Mouse (Mus musculus) lung, embryonic 15.5 days (tissue): ENCODE results near the gene Cela1. TPM values are rescaled to one million over a fixed set of nuclear protein-coding genes. Genes with fewer than 3 reads are reported as not detected.

ENCODE experiments used
- ATAC-seq: fragments of 200-750 bp; cut with Nextera tagmentation; 2 replicates; pipeline ENCODE4 v1.8.0; 2017; ENCODE audit warnings: moderate number of reproducible peaks, borderline replicate concordance; ENCODE audit not compliant: low FRiP score, low TSS enrichment; ENCODE audit errors: extremely low read depth
- H3K27ac ChIP-seq: fragments of 300-500 bp; sonication (generic); 2 replicates; pipeline ENCODE4 v1.5.1; 2015; ENCODE audit warnings: moderate library complexity, mild to moderate bottlenecking, inconsistent platforms
- H3K27me3 ChIP-seq: fragments of 300-500 bp; sonication (generic); 2 replicates; pipeline ENCODE4 v1.6.1; 2015; ENCODE audit warnings: inconsistent platforms
- H3K36me3 ChIP-seq: fragments of 300-500 bp; sonication (generic); 2 replicates; pipeline ENCODE4 v1.6.1; 2015; ENCODE audit warnings: inconsistent platforms
- H3K4me1 ChIP-seq: fragments of 300-500 bp; sonication (generic); 2 replicates; pipeline ENCODE4 v1.6.1; 2015; ENCODE audit warnings: inconsistent platforms
- H3K4me2 ChIP-seq: fragments of 300-500 bp; sonication (generic); 2 replicates; pipeline ENCODE4 v1.6.1; 2015; ENCODE audit warnings: inconsistent platforms, mild to moderate bottlenecking, moderate library complexity
- H3K4me3 ChIP-seq: fragments of 300-500 bp; sonication (generic); 2 replicates; pipeline ENCODE4 v1.5.1; 2015; ENCODE audit warnings: mild to moderate bottlenecking, inconsistent platforms
- H3K9ac ChIP-seq: fragments of 300-500 bp; sonication (generic); 2 replicates; pipeline ENCODE4 v1.6.1; 2015; ENCODE audit warnings: inconsistent platforms
- H3K9me3 ChIP-seq: fragments of 300-500 bp; sonication (generic); 2 replicates; pipeline ENCODE4 v1.6.1; 2016; ENCODE audit warnings: inconsistent platforms
- WGBS: fragments of 180-500 bp; shearing (Covaris S2); methylation state at CpG from one replicate; pipeline ENCODE4 v1.1.7; 2015; 5-methylcytosine and 5-hydroxymethylcytosine counted together
- polyA plus RNA-seq: library from polyadenylated mRNA; unstranded; fragments of >200 nt; fragmentation: Nextera tagmentation; extraction: Ambion mirVana; gene quantifications from 2 replicates; pipeline ENCODE4 v1.2.1, GENCODE M21; 2015

Gene Cela1
- polyA plus RNA-seq, 1 experiment from 2014 or later = 2.9 TPM

DNA sequence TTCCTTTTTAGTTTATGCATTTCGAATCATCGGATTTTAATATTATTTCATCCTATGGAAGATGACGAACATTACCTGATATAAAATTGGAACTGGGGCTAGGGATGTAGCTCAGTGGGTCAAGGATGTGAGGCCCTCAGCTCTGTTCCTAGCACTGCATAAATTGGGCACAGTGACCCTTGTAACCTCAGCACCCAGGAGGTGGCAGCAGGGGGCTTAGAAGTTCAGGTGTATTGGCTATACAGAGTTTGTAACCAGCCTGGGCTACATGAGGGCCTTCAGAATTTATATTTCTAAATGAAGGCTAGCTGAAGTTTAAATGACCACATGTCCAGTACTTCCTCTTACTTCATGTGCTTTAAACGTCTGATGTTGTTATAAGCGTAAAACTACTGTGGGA, 33.7 kb upstream of the Cela1 start:
- WGBS = 81% methylated on average over 5 of the region's 5 CpGs

DNA sequence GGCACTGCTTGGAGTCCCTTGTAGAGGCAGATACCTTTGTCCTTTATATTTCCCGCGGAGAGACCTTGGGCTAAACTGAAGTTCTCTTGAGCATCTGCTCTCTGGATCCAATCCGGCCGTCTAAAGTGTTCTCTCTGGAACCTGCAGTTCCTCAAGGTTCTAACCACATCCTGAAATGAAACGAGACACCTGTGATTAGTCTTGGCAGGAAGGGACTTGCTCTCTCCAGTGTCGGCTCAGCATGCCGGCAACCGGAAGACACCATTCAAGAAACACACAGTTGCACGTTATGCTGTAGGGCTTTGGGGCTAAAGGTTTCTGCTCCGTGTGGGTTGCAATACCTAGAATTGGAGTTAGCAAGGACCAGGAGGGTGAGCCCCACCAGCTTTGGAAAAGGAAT, 32.3 kb upstream of the Cela1 start:
- peaks cover 5% of the 10 kb centered on the region; the same call in 1 of the 2 replicates for H3K27me3 ChIP-seq
- no peak overlapping the region for H3K9ac ChIP-seq
- no peak overlapping the region for H3K4me3 ChIP-seq
- 82% methylated on average over 10 of the region's 10 CpGs for WGBS
- H3K4me1 ChIP-seq = no peaks in the 10 kb centered on the region
- no peaks in the 10 kb centered on the region for H3K9me3 ChIP-seq
- H3K4me2 ChIP-seq = no peak overlapping the region
- no peaks in the 10 kb centered on the region for H3K36me3 ChIP-seq
- H3K27ac ChIP-seq = no peak overlapping the region
- no peak for ATAC-seq

More for the DNA sequence above, 33.7 kb upstream of the Cela1 start:
- no peak overlapping the region for H3K9ac ChIP-seq
- no peak overlapping the region for H3K4me2 ChIP-seq
- ATAC-seq = no peak
- H3K4me3 ChIP-seq = no peak overlapping the region
- H3K27ac ChIP-seq = no peak overlapping the region
- H3K36me3 ChIP-seq = no peaks in the 10 kb centered on the region
- H3K9me3 ChIP-seq = no peaks in the 10 kb centered on the region
- H3K4me1 ChIP-seq = no peaks in the 10 kb centered on the region
- H3K27me3 ChIP-seq = peaks cover 5% of the 10 kb centered on the region; the same call in 1 of the 2 replicates

DNA sequence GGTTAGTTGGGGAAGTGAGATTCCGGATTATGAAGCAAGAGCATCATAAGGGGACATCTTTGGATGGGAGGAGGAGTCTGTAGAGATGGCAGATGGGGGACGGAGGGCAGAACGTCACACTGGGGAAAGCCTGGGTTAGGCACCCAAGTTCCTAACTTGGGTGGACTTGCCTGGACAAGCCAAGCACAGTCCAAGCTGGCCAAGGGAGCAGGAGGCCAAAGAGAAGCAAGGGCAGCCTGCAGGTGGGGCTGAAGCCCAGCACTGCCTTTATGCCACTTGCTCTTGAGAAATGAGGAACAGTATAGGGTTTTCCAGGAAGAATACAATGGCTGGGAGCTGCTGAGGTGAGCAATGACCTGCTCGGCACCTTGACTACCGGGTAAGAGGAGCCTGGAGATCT, 31.5 kb upstream of the Cela1 start:
- Histone ChIP-seq H3K4me2 (no peak overlapping the region), H3K36me3 (no peaks in the 10 kb centered on the region), H3K9me3 (no peaks in the 10 kb centered on the region), H3K27me3 (peaks cover 5% of the 10 kb centered on the region; the same call in 1 of the 2 replicates), H3K27ac (no peak overlapping the region), H3K9ac (no peak overlapping the region), H3K4me1 (no peaks in the 10 kb centered on the region), H3K4me3 (no peak overlapping the region)
- no peak for ATAC-seq
- WGBS = 95% methylated on average over 5 of the region's 5 CpGs

DNA sequence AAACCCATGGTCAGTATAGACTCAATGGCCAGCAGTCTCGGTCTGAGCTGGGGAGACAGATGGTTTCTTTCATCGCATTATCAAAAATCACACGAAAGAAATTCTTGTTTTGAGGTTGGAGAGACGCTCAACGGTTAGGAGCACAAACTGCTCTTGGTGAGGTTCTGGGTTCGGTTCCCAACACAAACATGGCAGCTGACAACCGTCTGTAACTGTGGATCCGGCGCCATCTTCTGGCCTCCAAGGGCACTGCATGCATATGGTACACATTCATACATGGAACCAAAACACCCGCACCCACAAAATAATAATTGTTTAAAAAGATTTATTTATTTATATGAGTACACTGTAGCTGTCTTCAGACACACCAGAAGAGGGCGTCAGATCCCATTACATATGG, 30.9 kb upstream of the Cela1 start:
- Histone ChIP-seq H3K36me3 (no peaks in the 10 kb centered on the region), H3K4me1 (no peaks in the 10 kb centered on the region), H3K27ac (no peak overlapping the region), H3K4me3 (no peak overlapping the region), H3K4me2 (no peak overlapping the region), H3K27me3 (peaks cover under 1% of the 10 kb centered on the region; the same call in 1 of the 2 replicates), H3K9ac (no peak overlapping the region), H3K9me3 (no peaks in the 10 kb centered on the region)
- ATAC-seq = no peak
- 77% methylated on average over 11 of the region's 11 CpGs for WGBS

DNA sequence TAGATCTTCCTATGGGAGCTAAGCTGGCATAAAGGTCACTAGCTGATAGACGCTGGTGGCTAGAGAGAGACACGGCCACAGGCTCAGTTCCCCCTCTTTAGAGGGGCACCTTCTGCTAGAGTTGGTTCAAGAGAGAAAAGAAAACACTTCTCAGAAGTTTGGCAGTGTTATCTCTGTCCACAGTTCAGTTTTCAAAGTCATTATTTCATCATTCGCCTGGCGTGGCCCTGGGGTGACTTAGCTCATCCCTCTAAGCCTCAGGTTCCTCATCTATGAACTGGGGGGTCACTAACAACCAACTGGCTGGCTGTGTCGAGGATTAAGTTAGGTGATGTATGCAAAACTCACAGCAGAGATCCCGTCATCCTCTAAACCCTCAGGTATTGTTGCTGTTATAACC, 30.2 kb upstream of the Cela1 start:
- no peak for ATAC-seq
- no peaks in the 10 kb centered on the region for H3K4me1 ChIP-seq

DNA sequence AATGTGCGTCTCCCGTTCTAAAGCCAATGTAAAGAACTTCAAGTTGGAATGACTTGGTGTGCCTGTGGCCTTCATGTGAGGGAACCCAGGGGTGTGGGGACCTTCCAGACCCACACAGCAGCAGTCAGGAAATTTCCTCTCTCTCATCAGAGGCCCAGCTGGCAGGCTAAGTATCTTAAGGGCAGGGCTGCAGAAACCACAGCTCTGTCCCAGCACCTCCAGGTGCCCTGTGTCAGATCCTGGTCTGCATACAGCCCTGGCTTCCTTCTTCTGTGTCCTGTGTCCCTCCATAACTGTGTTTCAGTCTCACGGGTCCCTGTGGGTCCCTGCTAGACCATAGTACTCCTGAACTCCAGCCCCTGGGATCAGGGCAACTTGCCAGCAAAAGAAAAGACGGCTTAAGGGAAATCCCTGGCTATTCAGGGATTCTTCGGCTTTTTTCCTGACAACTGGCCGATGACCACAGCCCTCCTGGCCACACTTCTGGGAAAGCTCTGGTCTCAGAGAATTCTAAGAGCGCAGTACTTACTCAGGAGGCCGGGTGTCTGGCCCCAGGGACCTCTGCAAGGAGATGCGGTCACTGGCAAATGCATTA, 27.8 kb upstream of the Cela1 start:
- ATAC-seq = no peak
- Histone ChIP-seq H3K4me1 (no peaks in the 10 kb centered on the region), H3K4me2 (no peak overlapping the region), H3K9me3 (no peaks in the 10 kb centered on the region), H3K36me3 (no peaks in the 10 kb centered on the region), H3K27ac (no peak overlapping the region), H3K9ac (no peak overlapping the region), H3K27me3 (no peaks in the 10 kb centered on the region), H3K4me3 (no peak overlapping the region)
- 62% methylated on average over 9 of the region's 9 CpGs for WGBS

More for the DNA sequence above, 30.2 kb upstream of the Cela1 start:
- 68% methylated on average over 6 of the region's 6 CpGs for WGBS
- no peaks in the 10 kb centered on the region for H3K36me3 ChIP-seq
- no peak overlapping the region for H3K4me3 ChIP-seq
- no peaks in the 10 kb centered on the region for H3K27me3 ChIP-seq
- H3K9me3 ChIP-seq = no peaks in the 10 kb centered on the region
- H3K4me2 ChIP-seq = no peak overlapping the region
- H3K9ac ChIP-seq = no peak overlapping the region
- no peak overlapping the region for H3K27ac ChIP-seq

DNA sequence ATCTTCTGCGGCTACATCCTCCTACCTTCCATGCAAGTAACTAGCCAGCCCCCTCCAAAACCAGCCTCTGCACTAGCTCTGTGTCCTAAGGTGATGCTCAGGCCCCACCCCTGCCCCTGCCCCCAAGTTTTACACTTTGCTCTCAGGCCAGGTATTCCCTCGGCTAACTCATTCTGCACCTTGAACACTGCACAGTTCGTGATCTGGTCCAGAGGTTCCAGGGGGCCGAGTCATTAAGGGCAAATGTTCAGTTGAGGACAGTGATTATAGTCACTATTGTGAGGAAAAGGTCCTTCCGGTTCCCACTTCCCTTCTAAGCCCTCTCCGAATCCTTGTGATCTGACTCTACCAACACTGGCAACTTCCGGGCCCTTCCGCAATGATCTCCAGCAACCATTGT, 26.7 kb upstream of the Cela1 start:
- H3K4me2 ChIP-seq = no peak overlapping the region
- ATAC-seq = no peak
- H3K9me3 ChIP-seq = no peaks in the 10 kb centered on the region
- no peaks in the 10 kb centered on the region for H3K36me3 ChIP-seq
- WGBS = 79% methylated on average over 8 of the region's 8 CpGs
- H3K4me1 ChIP-seq = no peaks in the 10 kb centered on the region
- H3K27ac ChIP-seq = no peak overlapping the region
- H3K4me3 ChIP-seq = no peak overlapping the region
- H3K27me3 ChIP-seq = no peaks in the 10 kb centered on the region
- no peak overlapping the region for H3K9ac ChIP-seq

DNA sequence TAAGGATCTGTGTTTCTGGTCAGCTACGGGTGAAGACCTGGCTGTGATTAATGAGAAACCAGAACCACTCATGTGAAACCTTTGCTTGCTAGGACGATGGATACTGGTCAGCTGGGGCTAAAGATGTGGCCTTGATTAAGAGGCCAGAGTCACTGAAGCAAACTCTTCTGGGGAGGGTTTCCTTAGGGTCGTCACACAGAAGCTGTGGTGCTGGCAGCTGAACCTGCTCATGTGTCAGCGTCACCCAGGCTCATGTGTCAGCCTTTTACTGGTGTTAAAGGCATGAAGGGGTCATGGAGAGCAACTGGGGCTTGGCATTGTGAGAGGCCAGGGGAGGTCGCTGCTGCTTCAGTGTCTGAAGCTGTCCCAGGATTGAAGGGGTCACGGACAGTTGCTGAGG, 23.1 kb upstream of the Cela1 start:
- no peaks in the 10 kb centered on the region for H3K4me1 ChIP-seq
- H3K4me3 ChIP-seq = no peak overlapping the region
- H3K27ac ChIP-seq = no peak overlapping the region
- H3K9me3 ChIP-seq = no peaks in the 10 kb centered on the region
- H3K4me2 ChIP-seq = no peak overlapping the region
- H3K27me3 ChIP-seq = 0 out of 2 replicates have a peak, but pooled peaks cover 4% of the 10 kb centered on the region
- no peak for ATAC-seq
- WGBS = 40% methylated on average over 6 of the region's 6 CpGs
- no peaks in the 10 kb centered on the region for H3K36me3 ChIP-seq
- H3K9ac ChIP-seq = no peak overlapping the region

DNA sequence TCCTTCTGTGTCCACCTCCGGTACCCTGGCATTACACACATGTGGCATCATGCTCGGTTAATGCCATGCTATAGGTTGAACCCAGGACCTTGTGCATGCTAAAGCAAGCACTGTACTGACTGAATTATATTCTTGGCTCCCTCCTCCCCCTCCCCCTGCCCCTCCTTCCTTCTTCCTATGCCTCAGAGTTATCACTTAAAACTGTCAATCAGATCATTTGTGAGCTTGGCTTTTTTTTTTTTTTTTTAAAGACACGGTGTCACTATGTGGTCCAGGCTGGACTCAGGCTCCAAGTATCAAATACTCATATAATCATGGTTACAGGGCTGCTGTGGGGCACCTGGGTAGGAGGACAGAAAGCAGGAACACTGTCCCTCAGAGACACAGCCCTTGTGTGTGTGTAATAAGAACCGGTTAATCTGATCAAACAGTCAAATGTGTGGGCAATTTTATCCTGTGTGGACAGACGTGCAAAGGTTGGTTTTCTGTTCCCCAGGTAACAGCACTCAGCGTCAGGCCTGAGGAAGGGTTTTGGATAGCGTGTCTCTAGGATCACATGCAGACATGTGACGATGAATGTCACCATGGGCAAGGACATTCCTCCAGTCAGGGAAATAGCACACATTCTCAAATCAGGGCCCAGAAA, 20.8 kb upstream of the Cela1 start:
- no peaks in the 10 kb centered on the region for H3K4me1 ChIP-seq
- H3K27ac ChIP-seq = no peak overlapping the region
- WGBS = 62% methylated on average over 8 of the region's 8 CpGs
- ATAC-seq = no peak
- H3K9ac ChIP-seq = no peak overlapping the region
- peaks cover 18% of the 10 kb centered on the region for H3K27me3 ChIP-seq
- H3K9me3 ChIP-seq = no peaks in the 10 kb centered on the region
- no peaks in the 10 kb centered on the region for H3K36me3 ChIP-seq
- no peak overlapping the region for H3K4me3 ChIP-seq
- no peak overlapping the region for H3K4me2 ChIP-seq

DNA sequence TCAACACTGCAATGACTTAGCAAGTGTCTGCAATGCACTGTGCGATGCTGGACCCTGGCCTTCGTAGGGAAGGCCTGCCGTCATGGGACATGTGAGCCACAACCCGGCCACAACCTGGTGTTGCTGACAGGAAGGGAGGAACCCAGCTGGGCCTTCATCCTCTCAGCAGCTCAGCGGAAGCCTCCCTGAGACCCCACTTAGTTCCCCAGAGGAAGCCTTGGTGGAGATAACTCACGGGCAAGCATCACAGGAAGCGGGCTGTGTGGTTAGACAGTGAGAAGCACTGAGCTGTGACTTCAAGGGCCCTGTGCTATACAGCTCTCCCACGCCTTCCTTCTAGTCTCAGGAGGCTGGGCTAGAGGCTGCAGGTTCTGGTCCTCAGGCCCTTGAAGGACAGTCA, 18.5 kb upstream of the Cela1 start:
- no peak for ATAC-seq

DNA sequence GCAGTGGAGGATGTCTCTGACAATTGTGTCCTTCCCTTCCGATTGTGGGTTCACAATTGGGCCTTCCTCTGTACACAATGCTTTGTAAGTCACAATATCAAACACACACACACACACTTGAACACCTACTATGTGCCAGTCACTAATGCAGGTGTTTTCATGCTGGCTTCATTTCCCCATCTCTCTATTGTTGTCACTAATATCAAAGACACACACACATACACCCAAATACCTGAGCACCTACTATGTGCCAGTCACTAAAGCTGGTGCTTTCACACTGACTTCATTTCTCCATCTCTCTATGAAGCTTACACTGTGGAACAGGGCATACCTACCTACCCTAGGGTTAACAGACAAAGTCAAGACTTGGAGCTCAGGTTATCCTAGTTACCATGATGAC, 17.7 kb upstream of the Cela1 start:
- Histone ChIP-seq H3K4me2 (no peak overlapping the region), H3K4me3 (no peak overlapping the region), H3K9me3 (no peaks in the 10 kb centered on the region), H3K4me1 (no peaks in the 10 kb centered on the region), H3K27ac (no peak overlapping the region), H3K36me3 (no peaks in the 10 kb centered on the region), H3K9ac (no peak overlapping the region), H3K27me3 (peaks cover 28% of the 10 kb centered on the region)
- no peak for ATAC-seq
- WGBS = 84% methylated on average over 1 of the region's 1 CpGs

More for the DNA sequence above, 18.5 kb upstream of the Cela1 start:
- Histone ChIP-seq H3K27me3 (peaks cover 28% of the 10 kb centered on the region), H3K4me1 (no peaks in the 10 kb centered on the region), H3K4me3 (no peak overlapping the region), H3K9me3 (no peaks in the 10 kb centered on the region), H3K36me3 (no peaks in the 10 kb centered on the region), H3K27ac (no peak overlapping the region), H3K9ac (no peak overlapping the region), H3K4me2 (no peak overlapping the region)
- 59% methylated on average over 8 of the region's 8 CpGs for WGBS

DNA sequence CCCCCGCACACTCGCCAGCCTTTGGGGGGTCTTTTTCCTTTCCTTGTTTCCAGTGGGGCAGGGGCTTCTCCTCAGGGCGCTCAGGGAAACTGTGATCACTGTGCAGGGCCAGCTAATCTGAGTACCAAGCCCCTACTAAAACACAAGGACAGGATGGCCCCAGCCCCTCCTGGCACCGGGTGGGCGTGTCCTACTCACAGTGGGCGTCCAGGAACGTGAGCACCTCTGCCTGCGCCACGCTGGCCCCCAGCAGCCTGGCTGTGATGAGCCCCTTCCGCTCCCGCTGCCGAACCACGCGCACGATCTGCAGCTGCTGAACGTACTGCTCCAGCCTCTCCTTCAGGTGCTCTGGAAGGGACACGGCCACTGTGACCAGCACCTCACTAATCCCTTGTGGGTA, 16.2 kb upstream of the Cela1 start:
- no peak overlapping the region for H3K4me3 ChIP-seq
- H3K9me3 ChIP-seq = no peaks in the 10 kb centered on the region
- no peaks in the 10 kb centered on the region for H3K4me1 ChIP-seq
- peak overlapping the region; percentile 18; the same call in 1 of the 2 replicates for H3K4me2 ChIP-seq
- H3K27ac ChIP-seq = no peak overlapping the region
- peaks cover 28% of the 10 kb centered on the region for H3K27me3 ChIP-seq
- ATAC-seq = no peak
- 5% methylated on average over 17 of the region's 17 CpGs for WGBS
- H3K9ac ChIP-seq = no peak overlapping the region
- H3K36me3 ChIP-seq = no peaks in the 10 kb centered on the region
